Mouse (Mus musculus) lung, postnatal 4 days (tissue): ENCODE results near the gene Rcc1l.
A peak's percentile ranks its signal among the peaks of the same experiment; 100 is the strongest.

Experiments used
- DNase-seq, 2 experiments: peaks; one replicate each; pipeline ENCODE4 v3.0.0; 2021

Rcc1l gene

GRCm38 (mm10) chr5:134176169-134176881 is at the start of gene Rcc1l:
Gene Rcc1l (minus strand): TSS chr5:134176774.
- peak; percentile 88 for DNase-seq

- no peak for DNase-seq
Observed at GRCm38 (mm10) chr5:134225110-134225901, 48.7 kb upstream of the Rcc1l start.

GRCm38 (mm10) chr5:134221708-134222150 is 45.2 kb upstream of the Rcc1l start:
- DNase-seq, result no peak

GRCm38 (mm10) chr5:134221278-134221677 is 44.7 kb upstream of the Rcc1l start:
- DNase-seq, result peak in 1 of 2 experiments; percentile 38

- DNase-seq, result no peak
Observed at GRCm38 (mm10) chr5:134217900-134218299, 41.3 kb upstream of the Rcc1l start.

GRCm38 (mm10) chr5:134214021-134214806 is 37.6 kb upstream of the Rcc1l start:
- no peak for DNase-seq

- DNase-seq, result peak; percentile 60 to 82
Observed at GRCm38 (mm10) chr5:134209931-134210554, 33.5 kb upstream of the Rcc1l start.

- no peak for DNase-seq
Observed at GRCm38 (mm10) chr5:134206721-134207120, 30.1 kb upstream of the Rcc1l start.

- no peak for DNase-seq
Observed at GRCm38 (mm10) chr5:134193664-134194063, 17.1 kb upstream of the Rcc1l start.

- DNase-seq, result no peak
Observed at GRCm38 (mm10) chr5:134188571-134188970, 12.0 kb upstream of the Rcc1l start.

- peak; percentile 47 to 75 for DNase-seq
Observed at GRCm38 (mm10) chr5:134186961-134187731, 10.6 kb upstream of the Rcc1l start.

- DNase-seq, result no peak
Observed at GRCm38 (mm10) chr5:134186059-134186458, 9.5 kb upstream of the Rcc1l start.

GRCm38 (mm10) chr5:134183880-134184808 is 7.6 kb upstream of the Rcc1l start, which contains the start of gene Gtf2ird2:
Gene Gtf2ird2 (plus strand): TSS chr5:134184019.
- DNase-seq, result peak; percentile 99

- no peak for DNase-seq
Observed at GRCm38 (mm10) chr5:134183162-134183561, 6.6 kb upstream of the Rcc1l start.

- peak in 1 of 2 experiments; percentile 38 for DNase-seq
Observed at GRCm38 (mm10) chr5:134182735-134183134, 6.2 kb upstream of the Rcc1l start.

- DNase-seq, result no peak
Observed at GRCm38 (mm10) chr5:134182172-134182571, 5.6 kb upstream of the Rcc1l start.

- peak; percentile 76 to 89 for DNase-seq
Observed at GRCm38 (mm10) chr5:134179871-134180270, 3.3 kb upstream of the Rcc1l start.

GRCm38 (mm10) chr5:134178536-134178935 is 2.0 kb upstream of the Rcc1l start:
- no peak for DNase-seq

GRCm38 (mm10) chr5:134175696-134176095 is 878 bp downstream of the Rcc1l start:
- no peak for DNase-seq

GRCm38 (mm10) chr5:134173206-134173605 is 3.4 kb downstream of the Rcc1l start:
- peak in 1 of 2 experiments; percentile 59 for DNase-seq

- DNase-seq, result no peak
Observed at GRCm38 (mm10) chr5:134170167-134170566, 6.4 kb downstream of the Rcc1l start.
